Mouse (Mus musculus) forebrain, embryonic 15.5 days (tissue): ENCODE results near the gene St14. TPM values are rescaled to one million over a fixed set of nuclear protein-coding genes. Genes with fewer than 3 reads are reported as not detected.
"Not testable (repeated sequence)": the region's sequence is repeated elsewhere in the genome, so short reads cannot be mapped to it uniquely, and the experiment has no call there.

Experiments used
- ATAC-seq: fragments of 200-750 bp; cut with Nextera tagmentation; replicated peaks from 2 replicates; pipeline ENCODE4 v1.8.0; 2017; ENCODE audit warnings: mild to moderate bottlenecking, moderate TSS enrichment, moderate library complexity
- H3K27ac ChIP-seq: fragments of 300-500 bp; sonication (generic); replicated peaks from 2 replicates; pipeline ENCODE4 v1.5.1; 2015; ENCODE audit warnings: mild to moderate bottlenecking, inconsistent platforms
- H3K27me3 ChIP-seq: fragments of 300-500 bp; sonication (generic); 2 replicates; pipeline ENCODE4 v1.6.1; 2015; ENCODE audit warnings: inconsistent platforms
- H3K36me3 ChIP-seq: fragments of 300-500 bp; sonication (generic); 2 replicates; pipeline ENCODE4 v1.6.1; 2015; ENCODE audit warnings: mild to moderate bottlenecking, inconsistent platforms
- H3K4me1 ChIP-seq: fragments of 300-500 bp; sonication (generic); 2 replicates; pipeline ENCODE4 v1.6.1; 2015; ENCODE audit warnings: inconsistent platforms
- H3K4me2 ChIP-seq: fragments of 300-500 bp; sonication (generic); replicated peaks from 2 replicates; pipeline ENCODE4 v1.6.1; 2015; ENCODE audit warnings: mild to moderate bottlenecking, inconsistent platforms
- H3K4me3 ChIP-seq: fragments of 300-500 bp; sonication (generic); 2 replicates; pipeline ENCODE4 v1.5.1; 2015; ENCODE audit warnings: mild to moderate bottlenecking, inconsistent platforms
- H3K9ac ChIP-seq: fragments of 300-500 bp; sonication (generic); replicated peaks from 2 replicates; pipeline ENCODE4 v1.6.1; 2015; ENCODE audit warnings: mild to moderate bottlenecking, inconsistent platforms
- H3K9me3 ChIP-seq: fragments of 300-500 bp; sonication (generic); 2 replicates; pipeline ENCODE4 v1.6.1; 2016; ENCODE audit warnings: inconsistent platforms
- WGBS: fragments of 180-500 bp; shearing (Covaris S2); methylation state at CpG from one replicate; pipeline ENCODE4 v1.1.7; 2015; ENCODE audit warnings: mixed read lengths; 5-methylcytosine and 5-hydroxymethylcytosine counted together
- polyA plus RNA-seq: library from polyadenylated mRNA; unstranded; fragments of >200 nt; fragmentation: Nextera tagmentation; extraction: Ambion mirVana; gene quantifications from 2 replicates; pipeline ENCODE4 v1.2.1, GENCODE M21; 2015

St14 gene
- polyA plus RNA-seq: 0.27 and 0.36 TPM in 2 replicates

DNA sequence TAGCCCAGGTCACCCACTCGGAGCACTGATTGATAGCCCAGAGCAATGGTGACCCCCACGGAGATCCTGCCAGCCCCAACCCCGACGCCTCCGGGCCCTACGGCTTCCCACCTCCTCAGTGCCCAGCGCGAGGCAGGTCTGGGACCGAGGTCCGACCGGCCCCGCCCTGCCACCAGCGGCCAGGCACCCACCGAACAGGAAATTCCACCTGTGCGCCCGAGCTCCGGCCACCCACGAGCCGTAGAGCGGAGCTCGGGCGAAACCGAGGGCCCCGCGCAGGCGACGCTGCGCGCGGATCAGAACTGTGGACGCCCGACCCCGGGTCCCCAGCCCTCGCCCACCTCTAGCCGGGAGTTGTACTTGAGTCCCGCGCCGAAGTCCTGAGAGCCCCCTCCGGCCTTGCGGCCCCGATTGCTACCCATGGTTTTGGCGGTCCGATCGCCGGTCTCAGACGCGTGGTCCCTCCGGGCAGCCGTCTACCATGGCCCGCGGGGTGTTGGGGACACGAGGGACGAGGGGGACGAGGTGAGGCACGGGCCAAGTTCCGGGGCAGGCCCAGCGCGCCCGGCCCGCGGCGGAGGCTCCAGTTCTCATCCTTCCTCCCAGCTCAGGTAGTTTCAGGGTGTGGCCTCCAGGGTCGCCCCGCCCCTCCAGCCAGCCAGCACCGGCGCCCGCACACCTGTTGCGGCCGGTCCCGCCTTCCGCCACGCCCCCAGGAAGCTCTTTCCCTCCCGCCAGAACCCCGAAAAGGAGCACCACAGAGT, at the start of gene St14:
Gene St14, minus strand, starts transcription at position 649 of the 764 bp plus-strand sequence.
- H3K27me3 ChIP-seq: peaks cover 42% of the 10 kb centered on the region
- 1% methylated on average over 74 of the region's 74 CpGs for WGBS

DNA sequence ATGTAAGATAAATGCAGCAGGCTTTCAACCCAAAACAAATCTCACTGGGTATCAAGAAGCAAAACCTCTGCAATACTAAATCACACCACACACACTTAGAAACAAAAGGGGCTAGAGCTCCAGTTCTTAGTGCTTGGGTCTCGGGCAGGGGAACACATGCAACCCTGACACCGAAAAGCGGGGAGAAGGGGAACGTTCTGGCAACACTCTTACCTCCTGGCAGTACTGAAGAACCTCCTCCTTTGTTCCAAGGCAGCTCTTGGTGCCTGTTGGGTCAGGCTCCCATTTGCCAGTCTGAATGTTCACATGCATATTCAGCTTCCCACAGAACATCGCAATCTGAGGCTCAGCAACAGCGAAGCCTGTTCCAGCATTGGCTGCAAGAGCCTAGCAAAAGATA, 46.0 kb upstream of the St14 start:
- Histone ChIP-seq H3K36me3 (no peaks in the 10 kb centered on the region), H3K27me3 (no peaks in the 10 kb centered on the region), H3K9me3 (no peaks in the 10 kb centered on the region), H3K9ac (no peak overlapping the region), H3K4me1 (peaks cover 31% of the 10 kb centered on the region), H3K4me3 (no peak overlapping the region), H3K27ac (peak overlapping the region; percentile 74), H3K4me2 (no peak overlapping the region)
- no peak for ATAC-seq
- 74% methylated on average over 6 of the region's 6 CpGs for WGBS

More for the DNA sequence above, at the start of gene St14:
- no peaks in the 10 kb centered on the region for H3K36me3 ChIP-seq
- peak within 1 kb of the TSS; percentile 86 for H3K4me2 ChIP-seq
- no peak for ATAC-seq
- no peak within 1 kb of the TSS for H3K27ac ChIP-seq
- no peaks in the 10 kb centered on the region for H3K9me3 ChIP-seq
- H3K4me1 ChIP-seq: peaks cover 16% of the 10 kb centered on the region
- peak within 1 kb of the TSS; percentile 41 for H3K4me3 ChIP-seq
- H3K9ac ChIP-seq: peak within 1 kb of the TSS; percentile 25; the same call in 1 of the 2 replicates

- Histone ChIP-seq H3K9ac (no peak overlapping the region), H3K4me1 (peaks cover 31% of the 10 kb centered on the region), H3K36me3 (no peaks in the 10 kb centered on the region; the same call in 1 of the 2 replicates), H3K4me2 (no peak overlapping the region), H3K27ac (peak overlapping the region; percentile 74), H3K4me3 (no peak overlapping the region), H3K9me3 (no peaks in the 10 kb centered on the region), H3K27me3 (no peaks in the 10 kb centered on the region)
- peak; percentile 92 for ATAC-seq
- WGBS: 48% methylated on average over 8 of the region's 8 CpGs
These were observed 44.9 kb upstream of the St14 start for GRCm38 (mm10) chr9:31176379-31177130.

DNA sequence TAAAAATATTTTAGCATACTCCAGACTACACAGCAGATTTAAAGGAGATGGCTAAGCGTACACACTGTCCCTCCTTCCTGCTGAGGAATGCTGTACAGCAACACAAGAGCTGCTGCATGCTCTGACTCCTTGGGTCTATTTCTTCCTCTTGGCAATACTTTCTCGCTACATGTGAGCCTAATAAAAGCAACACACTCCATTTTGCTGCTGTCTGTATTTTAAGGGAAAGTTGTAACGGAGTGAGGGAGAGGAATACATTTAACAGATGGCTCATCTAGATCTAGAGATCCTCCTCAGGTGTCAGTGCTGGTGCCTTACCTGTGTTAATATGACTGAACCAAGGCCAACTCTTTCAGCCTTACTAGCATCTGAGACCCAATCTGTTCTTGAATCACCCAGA, 44.3 kb upstream of the St14 start:
- peak; percentile 49 for ATAC-seq
- whole genome bisulfite sequencing: 44% methylated on average over 3 of the region's 3 CpGs
- H3K4me2 ChIP-seq: no peak overlapping the region

DNA sequence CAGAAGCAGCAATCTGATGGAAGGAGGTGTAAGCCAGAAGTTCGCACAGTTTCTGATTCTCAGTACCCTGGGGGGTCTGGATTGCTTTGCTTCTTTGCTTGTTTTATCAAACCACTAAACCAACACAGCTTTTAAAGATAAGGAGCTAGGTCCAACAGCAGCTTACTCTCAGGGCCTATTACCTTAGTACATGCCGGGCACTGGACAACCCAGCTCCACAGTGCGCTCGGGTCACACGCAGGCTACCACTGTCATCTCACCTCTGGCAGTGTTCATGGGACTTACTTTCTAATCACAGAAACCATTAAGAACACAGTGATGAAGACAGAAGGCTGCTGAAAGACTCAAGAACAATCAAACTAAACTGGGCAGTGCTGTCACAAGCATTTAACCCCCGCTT, 43.7 kb upstream of the St14 start:
- Histone ChIP-seq H3K9ac (no peak overlapping the region), H3K9me3 (no peaks in the 10 kb centered on the region), H3K4me1 (peaks cover 31% of the 10 kb centered on the region), H3K4me3 (no peak overlapping the region), H3K27ac (peak overlapping the region; percentile 74; the same call in 1 of the 2 replicates), H3K27me3 (no peaks in the 10 kb centered on the region), H3K36me3 (peaks cover 6% of the 10 kb centered on the region), H3K4me2 (no peak overlapping the region)
- 80% methylated on average over 6 of the region's 6 CpGs for WGBS
- no peak for ATAC-seq

More for the DNA sequence above, 44.3 kb upstream of the St14 start:
- Histone ChIP-seq H3K4me3 (no peak overlapping the region), H3K27ac (peak overlapping the region; percentile 74), H3K4me1 (peaks cover 31% of the 10 kb centered on the region), H3K9ac (no peak overlapping the region), H3K9me3 (no peaks in the 10 kb centered on the region), H3K36me3 (peaks cover 4% of the 10 kb centered on the region), H3K27me3 (no peaks in the 10 kb centered on the region)

DNA sequence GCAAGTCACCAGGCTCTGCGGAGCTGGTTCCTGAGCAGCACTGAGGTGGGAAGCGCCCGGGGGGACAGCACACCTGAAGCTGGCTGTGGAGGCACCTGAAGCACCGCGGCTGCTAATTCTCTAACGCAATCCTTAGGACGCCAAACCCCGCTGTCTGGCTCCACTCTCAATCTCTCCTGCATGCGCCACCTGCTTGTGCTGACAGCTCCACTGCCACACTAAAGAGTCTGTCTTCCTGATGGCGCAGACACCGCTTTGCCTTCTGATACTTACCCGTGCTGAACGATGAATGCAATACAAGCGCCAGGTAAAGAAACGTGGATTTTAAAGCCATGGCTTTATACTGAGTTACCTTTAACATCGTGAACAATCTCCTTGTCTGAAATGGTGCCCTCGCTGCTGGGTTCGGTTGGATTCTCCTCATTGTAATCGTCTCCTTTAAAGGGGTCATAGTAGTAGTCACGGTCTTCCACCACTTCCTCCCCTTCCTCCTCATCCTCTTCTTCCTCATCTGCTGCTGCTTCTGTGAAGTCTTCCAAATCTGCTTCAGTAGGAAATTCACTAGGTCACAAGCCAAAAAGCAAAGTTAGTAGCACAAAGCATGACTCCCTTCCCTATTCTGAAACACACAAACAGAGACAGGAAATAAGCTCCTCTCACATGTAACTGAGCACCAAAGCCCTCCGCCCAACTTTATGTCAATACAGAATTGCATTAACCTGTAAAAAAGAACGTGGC, 36.9 kb upstream of the St14 start:
- Histone ChIP-seq H3K36me3 (peaks cover 36% of the 10 kb centered on the region), H3K9me3 (no peaks in the 10 kb centered on the region), H3K27ac (no peak overlapping the region), H3K9ac (no peak overlapping the region), H3K4me3 (no peak overlapping the region), H3K4me1 (no peaks in the 10 kb centered on the region), H3K4me2 (no peak overlapping the region), H3K27me3 (no peaks in the 10 kb centered on the region)
- ATAC-seq: no peak
- 92% methylated on average over 22 of the region's 22 CpGs for WGBS

- no peak overlapping the region for H3K4me2 ChIP-seq
- no peaks in the 10 kb centered on the region for H3K9me3 ChIP-seq
- 93% methylated on average over 13 of the region's 13 CpGs for WGBS
- H3K4me3 ChIP-seq: no peak overlapping the region
- H3K4me1 ChIP-seq: no peaks in the 10 kb centered on the region
- H3K36me3 ChIP-seq: peaks cover 43% of the 10 kb centered on the region
- H3K27me3 ChIP-seq: no peaks in the 10 kb centered on the region
- no peak overlapping the region for H3K9ac ChIP-seq
- H3K27ac ChIP-seq: no peak overlapping the region
- ATAC-seq: no peak
These were observed 35.7 kb upstream of the St14 start for GRCm38 (mm10) chr9:31167305-31167704.

DNA sequence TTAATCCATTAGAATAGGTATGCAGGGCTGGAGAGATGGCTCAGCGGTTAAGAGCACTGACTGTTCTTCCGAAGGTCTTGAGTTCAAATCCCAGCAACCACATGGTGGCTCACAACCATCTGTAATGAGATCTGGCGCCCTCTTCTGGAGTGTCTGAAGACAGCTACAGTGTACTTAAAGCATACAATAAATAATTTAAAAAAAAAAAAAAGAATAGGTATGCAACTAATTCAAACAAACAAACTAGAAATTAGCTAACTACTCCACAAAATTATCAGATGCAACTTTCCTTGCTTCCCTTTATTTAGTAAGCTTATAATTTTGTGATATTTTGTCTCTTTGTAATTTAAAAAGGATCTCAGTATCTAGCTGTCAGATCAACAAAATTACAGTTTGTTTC, 33.9 kb upstream of the St14 start:
- H3K36me3 ChIP-seq: peaks cover 54% of the 10 kb centered on the region
- not testable (repeated sequence) for H3K4me1 ChIP-seq, H3K27me3 ChIP-seq, H3K4me2 ChIP-seq, H3K9me3 ChIP-seq, ATAC-seq, H3K9ac ChIP-seq, H3K4me3 ChIP-seq, H3K27ac ChIP-seq
- WGBS: 91% methylated on average over 3 of the region's 3 CpGs

- H3K9me3 ChIP-seq: no peaks in the 10 kb centered on the region
- 96% methylated on average over 1 of the region's 1 CpGs for WGBS
These were observed 31.7 kb upstream of the St14 start for GRCm38 (mm10) chr9:31163327-31163726.

DNA sequence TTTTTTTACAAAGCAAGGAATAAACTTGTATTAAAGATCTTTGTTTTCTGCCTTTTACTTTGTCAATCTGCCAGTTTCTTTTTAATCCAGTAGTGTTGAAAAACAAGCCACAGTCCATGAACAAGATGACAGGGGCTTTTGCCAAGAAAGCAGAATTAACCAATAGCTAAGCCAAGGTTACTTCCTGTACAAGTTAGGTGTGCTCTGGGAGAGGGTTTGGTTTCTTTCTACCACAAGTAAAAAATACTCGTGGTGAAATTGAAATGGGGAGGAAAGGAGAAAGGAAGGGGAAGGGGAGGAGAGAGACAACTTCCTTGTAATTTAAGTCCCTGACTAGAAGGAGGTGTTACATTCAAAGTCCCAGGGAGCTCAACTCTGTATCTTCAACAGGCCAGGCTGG, 31.3 kb upstream of the St14 start:
- no peak overlapping the region for H3K27ac ChIP-seq
- WGBS: 65% methylated on average over 1 of the region's 1 CpGs
- H3K4me1 ChIP-seq: no peaks in the 10 kb centered on the region
- no peak overlapping the region for H3K4me3 ChIP-seq
- H3K9me3 ChIP-seq: no peaks in the 10 kb centered on the region
- peaks cover 72% of the 10 kb centered on the region for H3K36me3 ChIP-seq
- H3K27me3 ChIP-seq: no peaks in the 10 kb centered on the region
- no peak overlapping the region for H3K9ac ChIP-seq
- H3K4me2 ChIP-seq: no peak overlapping the region
- no peak for ATAC-seq

More at GRCm38 (mm10) chr9:31163327-31163726, 31.7 kb upstream of the St14 start:
- Histone ChIP-seq H3K27me3 (no peaks in the 10 kb centered on the region), H3K4me3 (no peak overlapping the region), H3K27ac (no peak overlapping the region), H3K9ac (no peak overlapping the region), H3K4me2 (no peak overlapping the region), H3K36me3 (peaks cover 72% of the 10 kb centered on the region), H3K4me1 (no peaks in the 10 kb centered on the region)
- ATAC-seq: no peak

GRCm38 (mm10) chr9:31159910-31160309, 28.3 kb upstream of the St14 start:
- Histone ChIP-seq H3K36me3 (peaks cover 86% of the 10 kb centered on the region), H3K4me2 (no peak overlapping the region), H3K4me1 (no peaks in the 10 kb centered on the region), H3K27me3 (no peaks in the 10 kb centered on the region), H3K27ac (no peak overlapping the region), H3K9ac (no peak overlapping the region), H3K9me3 (no peaks in the 10 kb centered on the region), H3K4me3 (no peak overlapping the region)
- WGBS: 85% methylated on average over 4 of the region's 4 CpGs
- ATAC-seq: no peak

- no peak for ATAC-seq
- 92% methylated on average over 8 of the region's 8 CpGs for WGBS
- no peaks in the 10 kb centered on the region for H3K4me1 ChIP-seq
- no peak overlapping the region for H3K27ac ChIP-seq
- H3K9ac ChIP-seq: no peak overlapping the region
- no peak overlapping the region for H3K4me2 ChIP-seq
- H3K36me3 ChIP-seq: peaks cover 81% of the 10 kb centered on the region
- H3K4me3 ChIP-seq: no peak overlapping the region
- H3K27me3 ChIP-seq: no peaks in the 10 kb centered on the region
- H3K9me3 ChIP-seq: no peaks in the 10 kb centered on the region
These were observed 24.9 kb upstream of the St14 start for GRCm38 (mm10) chr9:31156594-31156993.
